Mouse (Mus musculus) CD8-positive naive resting alpha-beta T cell, adult 2 months (primary cell): Measurements from ENCODE around the gene Ncf1.
A peak's percentile ranks its signal among the peaks of the same experiment; 100 is the strongest.

ENCODE experiments used
- DNase-seq, 2 experiments: peaks; one replicate each; pipeline ENCODE4 v3.0.0; 2022; ENCODE audit warnings: low read depth in 2 of 2, low spot score in 2 of 2

The Ncf1 gene

DNA sequence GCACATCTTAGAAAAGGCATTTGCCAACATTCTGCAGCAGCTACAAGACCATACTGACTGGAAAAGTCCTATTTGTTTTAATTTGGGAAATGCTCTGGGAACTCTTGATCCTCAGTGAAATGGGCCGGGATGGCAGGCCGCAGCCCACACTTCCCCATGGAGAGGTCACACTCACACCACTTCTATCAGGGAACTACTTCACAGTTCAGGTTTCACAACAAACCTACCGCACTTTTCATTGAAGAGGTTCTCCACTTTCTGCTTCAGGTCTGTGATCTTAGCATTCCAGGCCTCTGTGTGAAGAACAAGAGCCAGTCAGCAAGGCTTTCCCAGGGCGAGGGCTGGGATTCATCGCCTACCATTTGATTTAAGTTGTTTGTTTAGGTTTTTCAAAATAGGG is 15.5 kb upstream of the Ncf1 start:
- no peak for DNase-seq

DNA sequence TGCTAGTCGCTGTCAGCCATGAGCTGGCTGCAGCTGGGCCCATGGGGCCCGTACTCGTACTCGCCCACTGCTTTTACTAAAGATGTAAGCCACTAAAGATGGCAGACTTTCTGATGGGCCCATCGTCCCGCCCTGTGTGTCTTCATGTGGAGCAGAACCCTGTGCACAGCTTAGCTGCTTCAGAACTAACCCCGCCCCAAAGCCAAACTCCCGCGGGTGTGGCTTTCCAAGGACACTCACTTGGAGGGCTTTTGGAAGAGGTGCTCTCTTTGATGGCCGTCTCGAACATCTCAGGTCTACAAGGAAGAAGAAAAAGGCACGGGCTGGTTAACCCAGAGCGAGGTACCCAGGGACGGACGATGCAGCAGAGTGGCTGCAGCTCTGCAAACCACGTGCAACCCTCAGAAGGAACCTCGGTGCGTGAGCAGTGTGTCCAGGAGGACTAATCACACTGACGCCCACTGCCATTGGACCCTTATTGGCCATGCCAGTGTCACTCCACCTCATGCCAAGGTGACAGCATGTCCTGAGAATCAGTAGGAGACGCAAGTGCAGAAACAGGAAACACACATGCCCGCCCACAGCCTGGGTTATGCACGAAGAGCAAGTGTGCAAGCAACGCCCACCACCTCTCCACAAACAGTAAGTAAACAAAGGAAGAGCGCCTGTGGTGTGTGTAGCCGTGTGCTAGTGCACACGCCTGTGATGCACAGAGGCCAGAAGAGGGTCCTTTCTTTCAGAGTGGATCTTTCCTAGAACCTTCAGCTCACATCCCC is 14.4 kb upstream of the Ncf1 start:
- no peak for DNase-seq

DNA sequence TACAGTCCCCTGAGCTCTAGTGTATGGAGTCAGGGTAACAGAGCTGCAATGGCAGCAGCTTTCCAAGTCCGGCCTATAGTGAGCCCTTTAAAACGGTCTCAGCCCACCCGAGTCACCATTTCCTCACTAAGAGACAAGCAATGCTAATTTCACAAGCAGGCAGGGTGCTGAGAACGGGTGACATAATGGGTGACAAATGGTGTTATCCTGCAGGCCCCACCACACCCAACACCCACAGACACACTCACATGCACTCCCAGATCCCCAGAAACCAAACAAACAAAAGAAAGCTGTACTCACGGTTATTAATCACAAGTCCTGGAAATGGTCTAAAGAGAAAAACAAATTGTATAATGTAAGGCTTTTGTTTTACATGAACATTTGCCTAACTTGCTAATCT is 12.4 kb upstream of the Ncf1 start:
- no peak for DNase-seq

DNA sequence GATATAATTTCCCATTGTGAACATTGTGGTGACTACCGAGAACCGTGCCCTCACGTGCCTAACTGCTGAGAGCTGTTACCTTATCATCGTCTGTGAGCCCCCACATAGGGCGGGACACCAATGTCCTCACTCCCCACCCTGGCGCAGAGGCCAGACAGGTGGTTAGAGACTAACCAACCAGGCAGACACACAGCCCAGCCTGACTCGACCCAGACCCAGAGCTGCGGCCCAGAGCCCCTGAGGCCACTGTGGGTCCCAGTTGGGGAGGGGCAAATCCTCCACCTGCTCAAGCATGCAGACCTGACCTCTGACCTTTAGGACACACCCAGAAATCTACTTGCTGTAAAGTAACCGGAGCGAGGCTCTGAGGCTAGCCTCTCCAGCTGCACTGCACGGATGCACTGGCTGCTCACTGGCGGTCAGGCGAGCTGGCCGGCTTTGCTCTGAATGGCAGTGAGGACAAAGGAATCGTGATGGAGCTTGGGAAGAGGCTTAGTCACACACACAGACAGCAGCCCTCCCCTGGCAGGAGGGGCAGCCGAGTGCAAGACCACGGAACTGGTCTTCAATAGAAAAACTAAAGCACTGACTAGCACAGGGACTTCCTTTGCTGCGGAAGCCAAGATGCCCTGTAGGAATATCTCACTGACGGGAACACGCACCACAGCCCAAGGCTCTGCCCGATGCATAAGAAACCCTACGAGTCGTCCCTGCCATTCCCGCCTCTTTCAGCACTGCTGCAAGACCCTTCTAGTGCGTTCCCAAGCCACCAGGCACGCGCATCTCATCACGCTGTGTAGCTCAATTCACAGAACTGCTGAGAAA is 8.7 kb upstream of the Ncf1 start:
- DNase-seq: no peak

DNA sequence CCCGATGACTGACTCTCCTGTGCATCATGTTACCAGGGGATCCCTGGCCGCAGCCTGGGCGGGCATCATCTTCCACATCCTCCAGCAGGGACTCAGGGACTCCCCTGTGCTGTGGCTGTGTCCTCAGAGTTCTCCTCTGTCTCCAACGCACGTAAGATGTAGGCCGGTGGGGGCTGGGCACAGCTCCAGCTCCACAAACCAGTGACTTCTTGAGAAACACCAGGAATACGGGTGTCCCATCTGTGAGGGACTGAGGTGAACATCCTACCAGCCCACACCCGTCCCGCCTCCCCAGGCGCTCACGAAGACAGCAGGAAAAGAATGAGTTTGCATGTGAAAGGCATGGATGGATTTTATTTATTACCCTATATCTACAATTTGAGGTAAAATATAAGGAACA is 8.1 kb upstream of the Ncf1 start:
- DNase-seq: no peak

DNA sequence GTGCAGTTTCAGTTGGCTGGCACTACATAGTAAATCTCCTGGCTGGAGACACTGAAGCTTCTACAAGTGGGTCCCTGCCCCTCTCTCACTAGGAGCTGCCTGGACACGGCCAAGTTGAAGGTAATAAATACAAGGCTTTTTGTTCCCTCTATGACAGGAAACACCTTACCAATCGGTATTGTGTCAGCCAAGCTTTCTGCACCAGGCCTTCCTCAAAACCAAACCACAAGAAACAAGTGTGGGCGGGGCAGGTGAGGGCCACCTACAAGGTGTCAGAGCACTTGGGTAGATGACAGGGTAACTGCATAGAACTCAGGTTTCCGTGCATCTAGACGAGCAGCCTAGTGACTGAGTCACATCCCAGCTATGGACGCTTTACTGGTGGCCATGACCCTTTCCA is 7.4 kb upstream of the Ncf1 start:
- DNase-seq: peak; percentile 86 to 91

DNA sequence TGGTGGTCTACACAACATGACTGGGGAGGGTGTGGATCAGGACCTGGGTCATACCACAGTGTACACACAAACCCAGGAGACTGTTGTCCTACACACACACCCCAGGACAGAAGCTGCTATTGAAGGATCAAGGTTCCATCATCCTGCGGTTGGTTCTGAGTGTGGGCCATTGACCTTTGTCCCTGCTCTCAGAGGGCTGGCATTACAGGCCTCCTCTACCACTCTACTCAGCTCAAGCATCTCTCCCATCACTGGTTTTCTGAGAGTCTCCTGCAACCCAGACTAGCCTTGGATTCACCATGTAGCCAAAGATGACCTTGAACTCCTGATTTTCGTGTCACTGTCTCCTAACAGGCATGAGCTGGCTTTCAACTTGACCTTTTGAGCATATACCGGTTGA is 6.8 kb upstream of the Ncf1 start:
- DNase-seq: no peak

DNA sequence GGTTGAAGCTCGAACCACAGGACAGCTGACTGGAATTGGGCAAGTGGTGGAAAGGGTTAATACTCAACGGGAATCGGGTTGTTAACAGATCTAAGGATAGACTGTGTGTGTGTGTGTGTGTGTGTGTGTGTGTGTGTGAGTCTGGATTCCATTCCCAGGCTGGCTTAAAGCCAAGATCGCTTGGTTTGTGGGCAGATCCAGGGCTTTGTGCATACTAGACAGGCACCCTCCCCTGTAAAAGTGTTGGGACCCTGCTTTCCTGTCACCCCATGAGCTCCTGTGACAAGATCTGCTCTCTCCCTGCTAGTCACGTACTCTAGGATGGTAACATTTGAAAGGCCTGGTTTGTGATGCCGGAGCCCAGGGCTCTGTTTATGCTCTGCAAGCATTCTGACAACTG is 5.7 kb upstream of the Ncf1 start:
- DNase-seq: no peak

DNA sequence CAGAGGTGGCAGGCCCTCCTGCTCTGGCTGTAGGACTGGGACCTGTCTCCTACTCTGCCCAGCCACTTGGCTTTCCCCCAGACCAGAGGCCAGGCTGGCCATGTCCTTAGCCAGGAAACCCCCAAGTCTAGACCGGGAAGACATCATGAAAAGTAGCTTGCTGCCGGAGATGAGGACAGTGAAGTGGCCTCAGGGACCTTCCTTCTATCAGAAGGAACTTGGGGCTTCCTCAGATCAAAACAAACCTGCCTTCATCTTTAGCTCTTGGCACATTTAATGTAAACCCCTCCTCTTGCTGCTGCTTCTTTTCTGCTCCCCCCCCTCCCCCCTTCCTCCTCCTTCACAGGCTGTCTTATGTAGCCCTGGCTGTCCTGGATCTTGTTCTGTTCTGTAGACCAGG is 4.8 kb upstream of the Ncf1 start:
- peak in 1 of 2 experiments; percentile 40 for DNase-seq

DNA sequence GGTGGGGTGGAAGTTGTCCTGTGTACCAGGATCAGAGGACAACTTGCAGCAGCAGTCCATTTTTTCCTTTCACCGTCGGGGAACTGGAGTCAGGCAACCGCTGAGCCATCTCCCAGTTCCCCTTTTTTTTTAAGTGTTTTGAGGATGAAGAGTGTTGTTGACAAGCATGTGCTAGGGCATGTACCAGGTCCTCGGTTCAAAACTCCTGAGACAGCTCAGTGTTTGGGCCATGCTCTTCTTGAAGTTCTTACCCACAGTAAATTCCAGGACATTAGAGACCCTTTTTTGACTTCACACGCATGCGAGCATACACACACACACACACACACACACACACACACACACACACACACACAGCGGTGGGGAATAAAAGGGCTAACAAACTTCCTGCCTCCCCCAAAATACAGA is 3.8 kb upstream of the Ncf1 start:
- peak; percentile 61 to 68 for DNase-seq

DNA sequence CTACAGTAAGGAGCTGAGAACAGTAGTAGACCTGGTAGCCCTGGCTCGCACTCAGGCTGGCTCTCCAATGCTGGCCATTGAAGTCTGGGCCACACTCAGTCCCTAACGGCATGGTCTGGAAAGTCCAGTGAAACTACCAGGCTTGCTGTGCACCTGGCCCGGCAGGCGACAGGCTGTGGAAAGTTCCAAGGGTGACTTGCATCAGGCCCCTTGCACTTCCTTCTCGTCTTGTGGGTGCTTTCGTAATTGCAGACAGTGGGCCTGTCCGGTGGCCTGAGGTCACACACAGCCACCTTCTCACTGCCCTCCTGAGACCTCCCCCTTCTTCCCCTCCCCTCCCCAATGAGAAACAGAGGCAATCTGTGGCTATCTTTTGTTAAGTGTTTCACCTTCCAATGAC is 3.1 kb upstream of the Ncf1 start:
- DNase-seq: no peak

DNA sequence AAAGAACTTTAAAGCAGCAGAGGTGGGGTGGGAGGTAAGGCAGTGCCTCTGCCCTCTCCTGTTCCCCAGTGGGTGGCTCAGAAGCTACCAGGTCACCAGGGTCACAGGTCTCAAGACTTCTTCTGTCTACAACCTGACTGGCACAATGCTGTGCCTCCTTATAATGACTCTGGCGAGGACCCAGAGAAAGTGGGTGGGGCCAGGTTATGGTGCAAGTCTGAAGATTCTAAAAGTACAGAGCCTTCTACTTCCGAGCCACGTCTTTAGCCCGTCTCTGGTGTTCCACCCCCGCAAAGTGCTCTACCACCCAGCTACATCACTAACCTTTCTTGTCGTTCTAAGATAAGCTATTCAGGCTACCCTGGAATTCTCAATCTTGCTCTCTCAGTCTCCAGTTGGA is 2.7 kb upstream of the Ncf1 start:
- DNase-seq: peak; percentile 48 to 65

DNA sequence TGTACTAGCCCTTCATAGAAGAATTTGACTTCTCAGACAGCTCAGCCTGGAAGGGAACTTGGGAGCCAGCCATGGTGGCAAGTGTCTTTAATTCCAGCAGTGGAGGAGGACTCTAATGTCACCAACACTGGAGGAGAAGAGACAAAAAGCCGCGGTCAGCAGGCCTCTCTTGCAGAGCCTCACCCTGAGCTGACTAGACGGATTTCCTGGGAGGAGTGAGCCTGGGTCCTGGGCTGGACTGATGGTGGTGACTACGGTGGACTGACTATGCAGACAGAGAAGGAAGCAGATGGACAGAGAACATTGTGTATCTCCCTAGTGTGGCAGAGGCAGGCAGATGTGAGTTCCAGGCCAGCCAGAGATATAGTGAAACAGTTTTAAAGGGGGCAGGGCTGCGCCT is 2.0 kb upstream of the Ncf1 start:
- no peak for DNase-seq

DNA sequence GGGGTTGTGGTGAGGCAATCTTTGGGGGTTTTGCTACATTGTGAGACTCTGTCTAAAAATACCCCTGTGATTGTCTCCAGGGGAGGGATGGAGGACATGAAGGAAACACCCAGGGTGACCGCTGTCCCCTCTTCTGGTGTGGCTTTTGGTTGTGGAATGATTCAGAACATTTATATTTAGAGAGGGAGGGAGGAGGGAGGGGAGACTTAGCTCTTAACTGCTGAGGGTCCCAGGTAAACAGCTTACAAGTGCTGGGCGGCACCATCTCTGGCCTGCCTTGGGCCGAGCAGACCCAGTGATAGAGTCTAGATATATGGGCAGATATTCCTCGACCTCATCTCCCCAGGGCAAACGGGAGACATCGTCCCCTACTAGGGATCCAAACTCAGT is 1.2 kb downstream of the Ncf1 start:
- DNase-seq: no peak

DNA sequence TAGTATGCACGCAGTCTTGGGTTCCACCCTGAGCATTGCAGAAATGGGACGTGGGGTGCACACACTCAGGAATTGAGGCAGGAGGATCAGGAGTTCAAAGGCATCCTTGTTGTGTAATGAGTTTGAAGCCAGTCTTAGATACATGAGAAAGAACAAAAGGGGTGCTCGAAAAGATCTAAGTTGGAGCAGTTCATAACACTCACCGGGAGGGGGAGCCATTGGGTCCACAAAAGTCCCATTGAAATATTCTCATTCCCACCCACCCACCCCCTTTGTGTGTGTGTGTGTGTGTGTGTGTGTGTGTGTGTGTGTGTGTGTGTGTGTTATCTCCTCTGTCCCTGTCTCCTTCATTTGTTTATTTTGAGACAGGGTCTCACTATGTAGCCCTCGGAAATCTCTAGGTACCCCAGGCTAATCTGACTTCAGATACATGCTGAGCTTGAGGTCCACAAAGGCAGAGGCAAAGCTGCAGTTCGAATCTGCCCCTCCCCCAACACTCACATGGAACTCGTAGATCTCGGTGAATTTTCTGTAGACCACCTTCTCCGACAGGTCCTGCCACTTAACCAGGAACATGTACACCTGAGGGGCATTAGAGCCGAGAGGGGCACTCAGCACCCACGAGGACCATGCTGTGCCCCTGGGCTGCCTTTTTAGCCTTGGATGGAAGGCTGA is 1.7 kb downstream of the Ncf1 start:
- DNase-seq: peak in 1 of 2 experiments; percentile 69

DNA sequence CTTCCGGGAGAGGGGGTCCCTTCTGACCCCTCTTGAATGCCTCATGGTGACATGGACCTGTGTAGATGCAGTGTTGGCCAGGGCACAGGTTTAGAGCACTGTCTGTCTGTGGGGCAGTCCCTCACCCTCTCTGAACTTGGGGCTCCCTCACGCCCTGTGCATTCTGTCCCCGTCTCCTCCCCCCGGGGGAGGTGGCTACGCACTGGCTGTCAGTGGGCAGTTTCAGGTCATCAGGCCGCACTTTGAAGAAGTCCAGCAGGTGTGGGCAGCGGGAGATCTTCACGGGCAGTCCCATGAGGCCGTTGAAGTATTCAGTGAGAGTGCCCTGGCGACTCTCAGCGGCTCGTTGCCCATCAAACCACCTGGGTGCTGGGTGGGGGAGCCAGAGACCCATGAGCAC is 2.5 kb downstream of the Ncf1 start:
- no peak for DNase-seq

DNA sequence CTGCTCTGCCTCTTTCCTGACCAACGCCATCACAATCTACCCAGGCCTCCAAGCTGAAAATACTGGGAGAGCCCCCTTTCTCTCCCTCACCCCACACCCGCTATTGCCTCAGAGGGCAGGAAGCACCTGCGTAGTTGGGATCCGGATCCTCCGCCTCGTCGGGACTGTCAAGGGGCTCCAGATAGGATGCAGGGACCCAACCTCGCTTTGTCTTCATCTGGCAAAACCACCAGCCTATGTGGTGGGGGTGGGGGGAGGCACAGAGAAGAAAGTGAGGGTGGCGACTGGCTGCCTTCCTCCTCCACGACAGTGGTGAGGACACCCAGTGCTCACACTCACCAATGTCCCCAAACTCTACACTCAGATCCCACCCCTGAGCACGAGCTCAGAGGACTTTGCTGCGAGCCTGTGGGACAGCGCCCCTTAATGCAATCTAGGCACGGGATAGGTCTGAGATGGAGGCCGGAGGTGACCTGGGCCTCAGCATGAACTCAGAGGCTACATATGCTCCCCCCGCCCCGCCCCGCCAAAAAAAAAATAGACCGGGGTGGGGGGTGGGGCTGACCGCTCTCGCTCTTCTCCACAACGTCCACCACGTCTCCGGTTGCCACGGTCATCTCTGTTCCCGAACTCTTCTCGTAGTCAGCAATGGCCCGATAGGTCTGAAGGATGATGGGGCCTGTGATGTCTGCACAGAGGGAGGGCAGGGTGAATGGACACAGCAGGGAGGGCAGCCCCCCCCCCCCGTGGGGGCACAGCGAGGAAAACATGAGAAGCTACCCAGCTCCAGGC is 4.1 kb downstream of the Ncf1 start:
- DNase-seq: no peak

DNA sequence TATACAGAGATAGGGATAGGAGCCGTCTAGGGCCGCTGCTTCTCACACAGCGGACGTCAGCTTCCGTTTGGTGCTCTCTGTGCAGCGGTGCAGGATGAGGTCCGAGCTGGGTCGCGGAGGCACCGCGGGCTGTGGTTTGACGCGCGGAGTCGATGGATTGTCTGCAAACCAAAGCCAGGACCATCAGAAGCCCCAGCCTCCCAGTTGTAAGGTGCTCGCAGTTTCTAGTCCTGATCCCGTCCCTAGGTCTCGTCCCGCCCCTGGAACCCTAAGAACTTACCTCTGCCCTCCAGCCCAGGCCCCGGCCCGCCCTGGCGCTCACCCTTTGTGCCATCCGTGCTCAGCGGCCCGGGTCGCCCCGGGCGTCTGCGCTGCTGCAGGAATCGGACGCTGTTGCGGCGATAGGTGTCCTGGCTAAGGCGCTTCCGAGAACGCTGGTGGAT is 7.7 kb downstream of the Ncf1 start:
- no peak for DNase-seq

DNA sequence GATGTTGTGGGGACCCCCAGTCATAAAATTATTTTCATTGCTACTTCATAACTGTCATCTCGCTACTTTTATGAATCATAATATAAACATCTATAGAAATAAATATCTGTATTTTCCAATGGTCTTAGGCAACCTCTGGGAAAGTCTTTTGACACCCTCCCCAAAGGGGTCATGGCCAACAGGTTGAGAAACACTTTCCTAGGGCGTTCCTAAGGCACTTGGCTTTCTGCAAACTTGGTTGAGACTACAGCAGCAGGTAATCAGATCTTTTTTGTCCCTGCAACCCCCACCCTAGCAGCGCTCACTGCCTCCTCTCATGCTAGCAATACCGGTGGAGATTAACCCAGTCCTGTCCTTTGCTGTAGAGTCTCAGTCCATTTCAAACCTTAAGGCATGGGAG is 8.1 kb downstream of the Ncf1 start:
- DNase-seq: no peak

DNA sequence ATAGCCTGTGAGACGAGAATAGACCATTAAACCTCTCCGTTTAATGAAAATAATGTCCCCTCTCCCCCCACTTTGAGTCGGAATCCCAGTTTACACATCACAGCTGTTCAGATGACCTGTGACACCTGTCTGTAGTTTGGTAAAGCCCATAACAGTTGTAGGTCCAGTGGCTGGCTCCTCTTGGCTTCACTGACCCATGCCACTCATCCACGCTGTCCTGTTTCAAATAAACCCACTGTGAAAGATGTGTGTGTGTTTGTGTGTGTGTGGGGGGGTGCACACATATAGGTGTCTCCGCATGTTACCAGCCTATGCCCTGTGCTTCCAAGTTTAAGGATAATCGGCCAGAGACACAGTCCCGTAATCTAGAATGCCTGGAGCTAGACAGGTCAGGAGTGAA is 11.5 kb downstream of the Ncf1 start:
- no peak for DNase-seq
